Mouse (Mus musculus) heart, embryonic 16.5 days (tissue): ENCODE results near the gene Lyzl4. TPM values are rescaled to one million over a fixed set of nuclear protein-coding genes. Genes with fewer than 3 reads are reported as not detected.
A peak's percentile ranks its signal among the peaks of the same experiment; 100 is the strongest.

Experiments
- ATAC-seq: fragments of 200-750 bp; cut with Nextera tagmentation; replicated peaks from 2 replicates; pipeline ENCODE4 v1.8.0; 2017; ENCODE audit warnings: moderate number of reproducible peaks; ENCODE audit not compliant: insufficient read depth, low FRiP score; ENCODE audit errors: extremely low read depth
- H3K27ac ChIP-seq: fragments of 300-500 bp; sonication (generic); 2 replicates; pipeline ENCODE4 v1.5.1; 2014; ENCODE audit warnings: mild to moderate bottlenecking, low read length, control low read depth, moderate library complexity
- H3K27me3 ChIP-seq: fragments of 300-500 bp; sonication (generic); 2 replicates; pipeline ENCODE4 v1.6.1; 2014; ENCODE audit warnings: low read length, mixed read lengths; ENCODE audit not compliant: control insufficient read depth, insufficient read depth
- H3K36me3 ChIP-seq: fragments of 300-500 bp; sonication (generic); 2 replicates; pipeline ENCODE4 v1.6.1; 2014; ENCODE audit not compliant: control insufficient read depth, insufficient read depth
- H3K4me1 ChIP-seq: fragments of 300-500 bp; sonication (generic); 2 replicates; pipeline ENCODE4 v1.6.1; 2014; ENCODE audit warnings: low read length, mixed read lengths; ENCODE audit not compliant: control insufficient read depth, insufficient read depth
- H3K4me2 ChIP-seq: fragments of 300-500 bp; sonication (generic); 2 replicates; pipeline ENCODE4 v1.6.1; 2014; ENCODE audit warnings: low read depth, mild to moderate bottlenecking, control low read depth, low read length
- H3K4me3 ChIP-seq: fragments of 300-500 bp; sonication (generic); 2 replicates; pipeline ENCODE4 v1.5.1; 2014; ENCODE audit warnings: mild to moderate bottlenecking, control low read depth, low read length
- H3K9ac ChIP-seq: fragments of 300-500 bp; sonication (generic); 2 replicates; pipeline ENCODE4 v1.6.1; 2014; ENCODE audit warnings: low read length, control low read depth
- H3K9me3 ChIP-seq: fragments of 300-500 bp; sonication (generic); replicated peaks from 2 replicates; pipeline ENCODE4 v1.6.1; 2016; ENCODE audit warnings: low read length; ENCODE audit not compliant: control insufficient read depth
- WGBS: fragments of 180-500 bp; shearing (Covaris S2); extraction: QIAGEN DNeasy Blood & Tissue Kit; methylation state at CpG from one replicate; pipeline ENCODE4 v1.1.7; 2014; 5-methylcytosine and 5-hydroxymethylcytosine counted together
- polyA plus RNA-seq: library from polyadenylated mRNA; unstranded; fragments of >200 nt; fragmentation: Nextera tagmentation; extraction: Ambion mirVana; gene quantifications from 2 replicates; pipeline ENCODE4 v1.2.1, GENCODE M21; 2015

The Lyzl4 gene
- polyA plus RNA-seq, 1 experiment from 2014 or later: 0.29 TPM

DNA sequence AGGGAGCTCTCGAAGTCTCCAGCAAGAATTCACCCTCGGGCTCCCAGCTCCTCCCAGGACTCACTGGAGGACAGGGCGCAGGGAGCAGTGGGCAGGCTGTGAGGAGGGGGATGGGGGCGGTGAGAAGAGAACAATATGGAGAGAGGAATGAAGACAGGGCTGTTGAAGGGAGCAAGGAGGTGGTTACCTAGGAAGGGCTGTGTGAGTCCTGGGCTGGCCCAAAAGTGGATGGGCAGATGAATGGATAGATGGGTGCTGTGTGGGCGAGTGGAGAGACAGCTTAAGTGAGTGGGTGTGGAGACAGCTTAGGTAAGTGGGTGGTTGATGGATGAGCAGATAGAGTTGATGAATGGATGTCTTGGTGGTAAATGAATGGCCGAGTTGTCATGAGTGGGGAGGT lies 21.6 kb upstream of the Lyzl4 start:
- no peak overlapping the region for H3K9ac ChIP-seq
- ATAC-seq: no peak
- H3K9me3 ChIP-seq: no peaks in the 10 kb centered on the region
- no peaks in the 10 kb centered on the region for H3K4me1 ChIP-seq
- H3K4me2 ChIP-seq: no peak overlapping the region
- 65% methylated on average over 6 of the region's 6 CpGs for WGBS
- no peak overlapping the region for H3K4me3 ChIP-seq
- no peaks in the 10 kb centered on the region for H3K36me3 ChIP-seq
- peaks cover 26% of the 10 kb centered on the region for H3K27me3 ChIP-seq
- H3K27ac ChIP-seq: no peak overlapping the region

DNA sequence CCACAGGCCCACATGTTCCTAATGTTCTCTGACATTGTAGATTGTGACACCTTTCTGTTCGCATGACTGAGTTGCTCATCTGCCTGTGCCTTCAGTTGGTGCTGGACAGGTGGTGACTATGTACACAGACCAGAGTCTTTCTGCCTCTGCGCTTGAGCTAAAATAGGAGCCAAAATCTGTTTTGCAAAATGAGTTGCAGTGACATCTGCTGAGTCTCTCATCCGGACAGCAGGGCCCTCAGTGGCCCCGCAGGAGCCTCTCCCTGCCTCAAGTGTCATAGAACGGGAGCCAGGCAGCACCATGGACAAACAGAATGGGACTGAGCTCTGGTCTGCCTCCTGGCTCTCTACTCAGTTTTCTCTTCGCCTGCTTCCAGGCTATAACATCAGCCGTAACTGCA lies 17.9 kb upstream of the Lyzl4 start:
- Histone ChIP-seq H3K4me3 (no peak overlapping the region), H3K27me3 (peaks cover 10% of the 10 kb centered on the region), H3K9me3 (no peaks in the 10 kb centered on the region), H3K9ac (no peak overlapping the region), H3K27ac (no peak overlapping the region), H3K4me2 (no peak overlapping the region), H3K4me1 (no peaks in the 10 kb centered on the region), H3K36me3 (no peaks in the 10 kb centered on the region)
- no peak for ATAC-seq
- WGBS: 65% methylated on average over 7 of the region's 7 CpGs

DNA sequence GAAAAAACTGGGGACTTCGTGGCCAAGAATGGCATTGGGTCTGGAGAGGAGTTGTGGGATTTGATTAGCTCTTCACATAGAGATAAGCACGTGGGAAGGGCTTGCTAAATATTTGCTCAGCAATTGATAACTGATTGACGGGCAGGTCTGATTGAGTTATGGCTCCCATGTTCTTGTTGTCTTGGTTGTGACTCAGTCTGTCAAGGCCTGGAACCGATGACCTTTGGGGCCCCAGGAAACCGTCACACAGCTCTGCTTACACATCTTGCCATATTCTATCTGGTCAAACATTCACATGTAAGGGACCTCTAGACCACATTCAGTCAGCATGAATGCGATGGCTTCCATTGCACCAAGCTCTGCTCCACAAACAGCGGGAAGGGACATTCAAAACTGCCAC lies 16.4 kb upstream of the Lyzl4 start:
- Histone ChIP-seq H3K27me3 (peaks cover 12% of the 10 kb centered on the region), H3K9ac (no peak overlapping the region), H3K4me2 (no peak overlapping the region), H3K9me3 (no peaks in the 10 kb centered on the region), H3K4me1 (no peaks in the 10 kb centered on the region), H3K27ac (no peak overlapping the region), H3K4me3 (no peak overlapping the region), H3K36me3 (no peaks in the 10 kb centered on the region)
- no peak for ATAC-seq
- 68% methylated on average over 7 of the region's 7 CpGs for WGBS

DNA sequence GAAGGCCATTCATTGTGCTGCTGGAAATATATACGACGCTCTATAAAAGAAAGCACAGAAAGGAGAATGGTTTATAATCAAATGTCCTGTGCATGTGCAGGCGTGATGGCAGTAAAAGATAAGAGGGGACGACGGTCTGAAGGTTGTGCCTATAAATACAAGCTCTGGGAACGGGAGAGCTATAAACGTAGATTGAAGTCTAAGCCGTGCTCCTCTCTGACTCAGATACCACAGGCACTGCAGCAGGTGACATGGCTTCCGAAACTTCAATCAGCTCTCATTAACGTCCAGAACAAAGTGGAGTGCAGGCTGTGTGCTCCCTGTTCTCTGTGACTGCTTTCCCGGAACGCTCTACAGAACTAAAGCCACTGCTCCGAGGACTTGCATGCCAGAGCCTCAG lies 15.2 kb upstream of the Lyzl4 start:
- Histone ChIP-seq H3K9ac (no peak overlapping the region), H3K4me3 (no peak overlapping the region), H3K9me3 (no peaks in the 10 kb centered on the region), H3K27me3 (peaks cover 8% of the 10 kb centered on the region), H3K4me1 (no peaks in the 10 kb centered on the region), H3K36me3 (no peaks in the 10 kb centered on the region), H3K4me2 (no peak overlapping the region), H3K27ac (no peak overlapping the region)
- no peak for ATAC-seq
- 40% methylated on average over 13 of the region's 13 CpGs for WGBS

DNA sequence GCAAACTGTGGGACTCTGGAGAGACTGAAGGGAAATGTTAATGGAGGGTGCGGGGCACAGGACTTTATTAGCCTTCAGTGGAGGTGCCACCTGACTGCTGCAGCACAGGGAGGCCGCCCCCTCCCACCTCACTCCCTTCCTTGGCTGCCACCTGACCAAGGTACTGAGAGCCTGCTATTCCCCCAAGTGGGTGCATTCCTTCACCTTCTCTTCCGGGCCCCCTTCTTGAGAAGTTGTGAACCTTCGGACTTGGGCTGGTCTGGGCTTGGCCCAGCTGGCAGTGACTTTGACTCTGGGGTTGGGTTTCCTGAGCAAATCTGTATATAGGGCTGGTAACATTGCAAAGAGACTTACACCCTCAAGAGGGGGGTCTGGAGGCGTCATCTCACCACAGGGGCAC lies 14.4 kb upstream of the Lyzl4 start:
- H3K36me3 ChIP-seq: no peaks in the 10 kb centered on the region
- H3K4me3 ChIP-seq: no peak overlapping the region
- no peak overlapping the region for H3K9ac ChIP-seq
- no peaks in the 10 kb centered on the region for H3K4me1 ChIP-seq
- no peaks in the 10 kb centered on the region for H3K9me3 ChIP-seq
- no peak overlapping the region for H3K4me2 ChIP-seq
- peaks cover 8% of the 10 kb centered on the region for H3K27me3 ChIP-seq
- 71% methylated on average over 5 of the region's 5 CpGs for WGBS
- no peak overlapping the region for H3K27ac ChIP-seq
- no peak for ATAC-seq

DNA sequence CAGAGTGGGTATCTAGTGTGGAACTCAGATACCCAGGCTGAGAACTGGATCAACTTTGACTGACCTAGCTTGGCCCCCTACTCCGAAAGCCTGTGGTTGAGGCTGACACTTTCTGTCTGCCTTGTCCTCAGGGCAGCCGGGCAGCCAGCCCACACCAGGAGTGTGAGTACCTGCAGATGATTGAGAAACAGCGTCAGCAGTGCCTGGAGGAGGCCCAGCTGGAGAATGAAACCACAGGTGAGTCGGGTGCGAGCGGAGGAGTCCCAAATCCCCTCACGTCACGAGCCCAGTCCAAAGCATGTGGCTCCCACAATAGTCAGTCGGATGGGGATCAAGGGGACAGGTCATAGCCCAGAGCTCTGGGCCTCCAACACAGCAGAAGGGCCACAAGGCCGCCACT lies 11.8 kb upstream of the Lyzl4 start:
- no peak overlapping the region for H3K9ac ChIP-seq
- no peaks in the 10 kb centered on the region for H3K4me1 ChIP-seq
- H3K27ac ChIP-seq: no peak overlapping the region
- H3K9me3 ChIP-seq: no peaks in the 10 kb centered on the region
- no peak for ATAC-seq
- WGBS: 83% methylated on average over 10 of the region's 10 CpGs
- no peak overlapping the region for H3K4me2 ChIP-seq
- no peaks in the 10 kb centered on the region for H3K36me3 ChIP-seq
- H3K27me3 ChIP-seq: peaks cover 6% of the 10 kb centered on the region
- no peak overlapping the region for H3K4me3 ChIP-seq

DNA sequence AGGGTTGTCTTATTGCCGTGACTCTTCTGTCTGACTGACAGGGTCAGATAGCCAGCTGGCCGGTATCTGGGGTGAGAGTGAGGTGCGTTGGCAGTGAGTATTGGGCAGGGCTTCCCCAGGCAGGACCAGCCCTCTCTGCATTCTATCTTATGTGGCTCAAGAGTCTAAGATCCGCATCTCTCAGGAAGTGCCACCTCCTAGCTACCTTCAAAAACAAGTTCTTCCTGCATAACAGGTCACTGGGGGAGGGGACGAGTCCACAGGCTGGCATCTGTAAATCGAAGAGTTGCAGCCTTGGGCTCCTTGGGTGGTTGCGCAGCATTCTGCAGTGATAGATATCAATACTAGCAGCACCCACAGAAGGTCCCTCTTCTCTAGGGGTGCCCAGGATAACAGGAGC lies 5.1 kb upstream of the Lyzl4 start:
- ATAC-seq: no peak
- Histone ChIP-seq H3K27me3 (peaks cover 24% of the 10 kb centered on the region), H3K4me3 (no peak overlapping the region), H3K9me3 (no peaks in the 10 kb centered on the region), H3K27ac (no peak overlapping the region), H3K9ac (no peak overlapping the region), H3K4me2 (no peak overlapping the region), H3K4me1 (peaks cover 3% of the 10 kb centered on the region), H3K36me3 (no peaks in the 10 kb centered on the region)
- 52% methylated on average over 7 of the region's 7 CpGs for WGBS

DNA sequence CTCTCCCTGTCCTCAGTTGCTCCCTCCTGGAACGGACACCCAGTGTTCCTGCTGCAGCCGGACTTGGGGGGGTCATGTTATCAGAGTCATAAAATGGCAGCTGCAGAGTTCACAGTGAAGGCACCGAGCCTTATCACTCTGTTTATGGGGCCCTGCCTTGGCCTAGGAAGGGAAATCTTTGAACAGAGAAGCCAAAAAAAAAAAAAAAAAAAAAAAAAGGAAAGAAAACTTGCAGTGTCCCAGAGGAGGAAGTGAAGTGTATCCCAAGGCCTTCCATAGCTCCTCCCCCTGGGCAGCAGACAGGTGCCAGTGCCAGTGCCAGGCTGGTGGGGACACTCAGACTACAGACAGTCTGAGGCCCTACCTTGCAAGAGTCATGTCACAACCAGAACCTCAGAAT lies 3.0 kb upstream of the Lyzl4 start:
- Histone ChIP-seq H3K9me3 (no peaks in the 10 kb centered on the region), H3K27ac (no peak overlapping the region), H3K4me1 (peaks cover 7% of the 10 kb centered on the region), H3K27me3 (peaks cover 45% of the 10 kb centered on the region), H3K4me3 (no peak overlapping the region), H3K36me3 (no peaks in the 10 kb centered on the region), H3K9ac (no peak overlapping the region), H3K4me2 (no peak overlapping the region)
- WGBS: 42% methylated on average over 3 of the region's 3 CpGs
- ATAC-seq: no peak

DNA sequence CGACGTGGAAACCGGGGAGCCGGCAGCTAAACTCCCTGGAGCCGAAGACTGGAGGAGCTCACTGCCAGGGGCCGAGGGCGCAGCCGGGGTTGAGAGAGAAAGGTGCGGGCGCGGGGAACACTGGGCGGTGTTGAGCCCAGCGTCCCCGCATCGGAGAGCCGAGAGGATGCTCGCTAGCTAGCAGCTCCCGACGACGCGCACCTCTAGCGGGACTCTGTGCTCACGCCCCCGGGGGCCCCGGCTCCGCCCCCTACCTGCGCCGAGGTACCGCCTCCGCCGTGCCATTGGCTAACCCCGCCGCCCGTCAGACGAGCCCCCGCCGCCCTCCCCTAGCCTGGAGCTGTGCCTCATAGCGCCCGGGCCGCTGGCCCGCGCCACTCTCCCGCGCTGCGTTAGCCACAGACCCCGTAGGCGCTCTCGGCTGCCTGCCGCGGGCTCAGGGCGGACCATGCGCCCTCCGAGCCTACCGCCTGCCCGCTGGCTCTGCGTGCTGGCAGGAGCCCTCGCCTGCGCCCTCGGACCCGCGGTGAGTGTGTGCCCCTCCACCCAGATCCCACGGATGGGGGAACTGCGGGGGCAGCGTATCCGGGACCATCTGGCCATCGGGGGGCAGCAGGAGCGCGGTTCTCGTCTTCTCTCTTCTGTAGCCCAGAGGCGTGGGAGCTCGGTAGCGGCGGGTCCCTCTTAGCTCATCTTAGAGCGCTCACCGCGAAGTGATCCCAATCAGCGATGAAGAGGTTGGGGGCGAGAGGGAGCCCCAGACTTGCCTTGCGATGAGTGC lies 695 bp upstream of the Lyzl4 start, which contains the start of gene Vipr1:
Vipr1 (plus strand) TSS at position 316 of the 781 bp plus-strand sequence.
- Histone ChIP-seq H3K36me3 (no peaks in the 10 kb centered on the region), H3K9ac (peak within 1 kb of the TSS; percentile 59), H3K27ac (no peak within 1 kb of the TSS), H3K9me3 (no peaks in the 10 kb centered on the region), H3K27me3 (peaks cover 50% of the 10 kb centered on the region), H3K4me2 (peak within 1 kb of the TSS; percentile 89), H3K4me3 (peak within 1 kb of the TSS; percentile 54), H3K4me1 (peaks cover 7% of the 10 kb centered on the region)
- WGBS: under 1% methylated on average over 79 of the region's 79 CpGs
- ATAC-seq: peak; percentile 61
